22 mouse cellular contexts compared by ENCODE assay signal in the genomic region with DNA sequence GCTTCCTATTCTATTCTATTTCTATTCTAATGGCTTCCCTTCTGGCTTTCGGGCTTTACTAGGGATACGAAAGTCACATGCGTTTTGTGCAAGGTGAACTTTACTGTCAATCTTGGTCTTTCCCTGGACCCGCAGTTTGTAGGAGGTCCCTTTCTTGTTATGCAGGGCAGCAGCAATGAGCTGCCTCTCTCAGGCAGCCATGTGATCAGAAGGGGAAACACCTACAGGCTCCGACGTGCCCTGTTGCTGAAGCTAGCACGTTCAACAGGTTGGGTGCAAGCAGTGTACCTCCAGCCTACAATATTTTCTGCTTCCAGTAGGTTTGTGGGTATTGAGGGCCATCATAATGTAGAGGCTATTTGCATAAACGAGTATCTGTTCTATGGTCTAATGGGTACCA. TPM values are rescaled to one million over a fixed set of nuclear protein-coding genes. Genes with fewer than 3 reads are reported as not detected.
A peak's percentile ranks its signal among the peaks of the same experiment; 100 is the strongest.
DNase-seq lines count a peak whose midpoint lies in the region; ATAC-seq and TF ChIP-seq lines count a peak whose summit lies in the region.
"Had no signal": no experiment of that assay in that cellular context is flagged by ENCODE, and none has a peak within 500 bp of the region (broad histone marks: within the 10 kb centered on the region; RNA-seq: fewer than 3 reads in every experiment).

No protein-coding gene starts in this region.

- H3K9me3 ChIP-seq in liver, embryonic 16.5 days (replicated peaks; ENCODE audit: control insufficient read depth, low read length) = no peaks in the 10 kb centered on the region
- H3K9me3 ChIP-seq in liver, postnatal 0 days (ENCODE audit: low read length) = no peaks in the 10 kb centered on the region
- H3K9me3 ChIP-seq: embryonic facial prominence, embryonic 12.5 days; hindbrain, embryonic 12.5 days; intestine, embryonic 15.5 days; limb, embryonic 10.5 days; liver, embryonic 13.5 days; megakaryocyte, embryonic 14.5 days had no signal

- DNase-seq in liver, postnatal 0 days = no peak
- DNase-seq in CD4-positive, CD25-positive, alpha-beta regulatory T cell, adult 2 months (ENCODE audit: low read depth, low spot score) = peak; percentile 74
- peak; percentile 87 for DNase-seq in R1 (ENCODE audit: low read depth, low spot score)
- DNase-seq in splenic B cell, adult 2 months (ENCODE audit: low read depth, low spot score) = peak; percentile 74
- no peak for DNase-seq in thymus, postnatal 25 days
- DNase-seq: adrenal gland, adult 2 months; cerebellum, adult 11 months; cerebellum, postnatal 36 days; liver, embryonic 13.5 days; lung, postnatal 10 days; right cerebral cortex, postnatal 14 days had no signal

- 44% methylated on average over 8 of the region's 8 CpGs for WGBS in liver, embryonic 16.5 days (ENCODE audit: insufficient replicate concordance)
- WGBS in liver, postnatal 0 days (ENCODE audit: insufficient replicate concordance) = 51% methylated on average over 8 of the region's 8 CpGs

- ATAC-seq in liver, embryonic 16.5 days (ENCODE audit: low read depth) = peak; percentile 27; the same call in 1 of the 2 replicates
- ATAC-seq in liver, postnatal 0 days = no peak
- no peak for ATAC-seq in erythroid progenitor cell, adult 5-6 weeks (replicated peaks; ENCODE audit: low FRiP score, poor library complexity, severe bottlenecking)
- ATAC-seq: intestine, embryonic 15.5 days; midbrain, embryonic 16.5 days had no signal

- no peak for TF ChIP-seq CTCF in liver, postnatal 0 days (IDR thresholded peaks at IDR 0.05; ENCODE audit: low read depth)

- no peak overlapping the region for H3K4me2 ChIP-seq in liver, embryonic 16.5 days (ENCODE audit: low read depth, low read length)
- H3K4me2 ChIP-seq in liver, postnatal 0 days (ENCODE audit: low read depth, low read length) = no peak overlapping the region
- H3K4me2 ChIP-seq: embryonic facial prominence, embryonic 12.5 days; hindbrain, embryonic 12.5 days; intestine, embryonic 15.5 days; liver, embryonic 13.5 days had no signal

- TF ChIP-seq EP300 in liver, postnatal 0 days (IDR thresholded peaks at IDR 0.05; ENCODE audit: low read depth) = no peak

- no peaks in the 10 kb centered on the region for H3K27me3 ChIP-seq in liver, embryonic 16.5 days (ENCODE audit: control insufficient read depth, insufficient read depth, low read depth, low read length)
- H3K27me3 ChIP-seq in liver, postnatal 0 days (ENCODE audit: insufficient read depth, low read length) = no peaks in the 10 kb centered on the region
- H3K27me3 ChIP-seq in splenic B cell, adult 2 months (ENCODE audit: control insufficient read depth, insufficient read depth, low read length, poor library complexity, severe bottlenecking) = no peaks in the 10 kb centered on the region
- H3K27me3 ChIP-seq: embryonic facial prominence, embryonic 12.5 days; hindbrain, embryonic 12.5 days; intestine, embryonic 15.5 days; liver, embryonic 13.5 days; megakaryocyte, embryonic 14.5 days had no signal

- H3K4me3 ChIP-seq in liver, embryonic 16.5 days (ENCODE audit: low read depth, low read length) = no peak overlapping the region
- H3K4me3 ChIP-seq in liver, postnatal 0 days (ENCODE audit: low read depth, low read length) = no peak overlapping the region
- H3K4me3 ChIP-seq: embryonic facial prominence, embryonic 12.5 days; hindbrain, embryonic 12.5 days; intestine, embryonic 15.5 days; limb, embryonic 10.5 days; liver, embryonic 13.5 days; megakaryocyte, embryonic 14.5 days had no signal

- peaks cover 11% of the 10 kb centered on the region; the same call in 1 of the 2 replicates for H3K4me1 ChIP-seq in liver, embryonic 16.5 days (ENCODE audit: control insufficient read depth, low read depth, low read length)
- peaks cover 19% of the 10 kb centered on the region for H3K4me1 ChIP-seq in liver, postnatal 0 days (ENCODE audit: insufficient read depth)

- no peak overlapping the region for H3K9ac ChIP-seq in liver, embryonic 16.5 days (ENCODE audit: low read depth, low read length)
- H3K9ac ChIP-seq in liver, postnatal 0 days (replicated peaks) = no peak overlapping the region
- H3K9ac ChIP-seq: embryonic facial prominence, embryonic 12.5 days; hindbrain, embryonic 12.5 days; intestine, embryonic 15.5 days; liver, embryonic 13.5 days had no signal

- no peak overlapping the region for H3K27ac ChIP-seq in liver, embryonic 16.5 days (ENCODE audit: low read length)
- H3K27ac ChIP-seq in liver, postnatal 0 days (ENCODE audit: low read depth) = no peak overlapping the region
- H3K27ac ChIP-seq: embryonic facial prominence, embryonic 12.5 days; hindbrain, embryonic 12.5 days; intestine, embryonic 15.5 days; limb, embryonic 10.5 days; liver, embryonic 13.5 days had no signal

- no peaks in the 10 kb centered on the region for H3K36me3 ChIP-seq in liver, embryonic 16.5 days (ENCODE audit: control insufficient read depth, insufficient read depth)
- H3K36me3 ChIP-seq in liver, postnatal 0 days (replicated peaks; ENCODE audit: insufficient read depth, low read length) = no peaks in the 10 kb centered on the region
- no peaks in the 10 kb centered on the region for H3K36me3 ChIP-seq in splenic B cell, adult 2 months (ENCODE audit: control insufficient read depth, insufficient read depth, low read length, poor library complexity, severe bottlenecking)
- H3K36me3 ChIP-seq: embryonic facial prominence, embryonic 12.5 days; hindbrain, embryonic 12.5 days; intestine, embryonic 15.5 days; limb, embryonic 10.5 days; liver, embryonic 13.5 days had no signal

RNA-seq across cellular contexts. Expression of gene Chd9, which starts 2.8 kb away (rescaled TPM):
- 14.6 and 18.5 TPM in 2 replicates for polyA plus RNA-seq in liver, embryonic 16.5 days (2015; fragmentation: Nextera tagmentation; extraction: Ambion mirVana)
- polyA plus RNA-seq in liver, postnatal 0 days (2015; fragmentation: Nextera tagmentation; extraction: Ambion mirVana) = 27.2 and 32.2 TPM in 2 replicates
- total RNA-seq in erythroid progenitor cell, adult 5-6 weeks (2015; ENCODE audit: low replicate concordance) = 27.2 and 35.3 TPM in 2 replicates
- 23.0 and 23.6 TPM in 2 replicates for total RNA-seq in erythroid progenitor cell, adult 5-6 weeks (2017; ENCODE audit: low replicate concordance)

RNA-seq across cellular contexts. Expression of gene Gm19935, which starts 13.8 kb away (rescaled TPM):
- not detected in 2 replicates for polyA plus RNA-seq in liver, embryonic 16.5 days (2015; fragmentation: Nextera tagmentation; extraction: Ambion mirVana)
- not detected in 2 replicates for polyA plus RNA-seq in liver, postnatal 0 days (2015; fragmentation: Nextera tagmentation; extraction: Ambion mirVana)
- not detected in 2 replicates for total RNA-seq in erythroid progenitor cell, adult 5-6 weeks (2015; ENCODE audit: low replicate concordance)
- total RNA-seq in erythroid progenitor cell, adult 5-6 weeks (2017; ENCODE audit: low replicate concordance) = not detected in 2 replicates
- total RNA-seq: adrenal gland, adult 2 months; gastrocnemius, adult 8-10 months; heart, adult 8-10 months had no signal
- polyA plus RNA-seq: adrenal gland, adult 2 months; embryonic facial prominence, embryonic 12.5 days; kidney, embryonic 14.5 days; limb, embryonic 10.5 days; liver, embryonic 13.5 days had no signal

Comparison
In these comparisons a context has a peak if more than half of its experiments do, and no peak if none do; other contexts are left out.
1. DNase-seq: peak in CD4-positive, CD25-positive, alpha-beta regulatory T cell, adult 2 months (single experiment), R1 (single experiment) and splenic B cell, adult 2 months (single experiment); none in liver, postnatal 0 days (single experiment) and thymus, postnatal 25 days (single experiment).